Mouse (Mus musculus) heart, postnatal 14 days (tissue): Measurements from ENCODE around the gene Plpp2. TPM values are rescaled to one million over a fixed set of nuclear protein-coding genes. Genes with fewer than 3 reads are reported as not detected.

Experiments
- DNase-seq, 2 experiments: peaks; one replicate each; pipeline ENCODE4 v3.0.0; 2021 to 2022
- intact Hi-C: fragments of 180-260 bp; cut with DNase I; formaldehyde crosslinking; loops from one replicate; pipeline ENCODE4 v1.15.1; 2025
- total RNA-seq, 2 experiments: library from RNA; stranded (reverse); gene quantifications; 2 replicates each; pipeline ENCODE4 v1.2.3; 2021

The Plpp2 gene
- total RNA-seq, 2 experiments from 2014 or later: 2.4 to 3.1 TPM

- DNase-seq: no peak
- intact Hi-C loops: no loop called here
Measured at GRCm38 (mm10) chr10:79552531-79552930, 18.9 kb upstream of the Plpp2 start.

DNA sequence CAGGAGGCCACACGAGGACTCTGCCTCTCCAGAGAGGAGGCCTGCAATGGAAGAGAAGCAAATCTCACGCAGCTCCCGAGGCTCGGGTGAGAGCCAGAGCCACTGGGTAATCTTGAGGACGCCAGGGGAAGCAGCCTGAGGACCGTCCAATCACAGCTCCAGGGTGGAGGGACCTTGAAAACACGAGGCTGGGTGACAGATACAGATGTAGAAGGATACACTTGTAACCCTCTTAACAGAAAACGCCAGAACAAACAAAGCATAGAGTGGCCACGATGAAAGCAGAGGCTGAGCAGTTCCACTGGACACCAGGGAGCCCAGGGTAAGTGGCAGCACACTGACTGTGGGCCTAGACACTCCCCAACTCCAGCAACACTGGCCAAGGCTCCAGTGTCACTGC, 16.8 kb upstream of the Plpp2 start:
- no peak for DNase-seq
- intact Hi-C loops: no loop called here

DNA sequence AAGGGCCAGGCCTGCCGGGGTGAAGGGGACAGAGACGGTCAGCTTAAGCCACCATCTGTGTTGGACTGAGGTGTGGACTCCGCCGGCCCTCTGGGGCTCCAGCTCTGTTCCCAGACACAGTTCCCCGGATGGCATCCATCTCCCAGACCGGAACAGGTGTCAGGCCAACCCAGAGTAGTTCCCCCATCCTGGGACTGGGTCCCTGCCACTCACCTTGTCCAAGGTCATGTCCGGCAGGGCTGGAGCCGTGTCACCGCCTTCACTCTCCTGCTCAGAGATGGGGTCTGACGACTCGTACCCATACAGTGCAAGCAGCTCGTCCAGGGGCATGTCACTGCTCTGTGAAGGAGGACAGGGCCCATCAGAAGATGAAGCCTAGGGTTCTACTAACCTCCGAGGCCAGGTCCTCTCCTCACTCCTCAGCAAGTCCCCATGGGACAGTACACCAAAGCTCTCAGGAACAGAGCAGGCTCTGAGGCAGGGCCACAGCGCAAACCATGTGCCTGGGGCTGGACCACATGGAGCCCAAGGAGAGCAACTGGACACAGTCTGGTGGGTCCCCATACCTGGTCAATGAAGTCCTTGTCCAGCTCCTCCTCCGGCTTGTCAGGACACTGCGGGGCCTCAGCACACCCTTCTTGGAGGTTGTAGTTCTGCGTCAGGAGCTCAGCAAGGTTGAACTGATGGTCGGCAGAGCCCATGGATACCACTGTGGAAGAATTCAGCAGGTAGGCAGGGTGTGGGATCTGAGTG, 15.6 kb upstream of the Plpp2 start:
- intact Hi-C loops: no loop called here
- DNase-seq: no peak

GRCm38 (mm10) chr10:79548546-79548945, 14.9 kb upstream of the Plpp2 start:
- intact Hi-C loops: no loop called here
- no peak for DNase-seq

DNA sequence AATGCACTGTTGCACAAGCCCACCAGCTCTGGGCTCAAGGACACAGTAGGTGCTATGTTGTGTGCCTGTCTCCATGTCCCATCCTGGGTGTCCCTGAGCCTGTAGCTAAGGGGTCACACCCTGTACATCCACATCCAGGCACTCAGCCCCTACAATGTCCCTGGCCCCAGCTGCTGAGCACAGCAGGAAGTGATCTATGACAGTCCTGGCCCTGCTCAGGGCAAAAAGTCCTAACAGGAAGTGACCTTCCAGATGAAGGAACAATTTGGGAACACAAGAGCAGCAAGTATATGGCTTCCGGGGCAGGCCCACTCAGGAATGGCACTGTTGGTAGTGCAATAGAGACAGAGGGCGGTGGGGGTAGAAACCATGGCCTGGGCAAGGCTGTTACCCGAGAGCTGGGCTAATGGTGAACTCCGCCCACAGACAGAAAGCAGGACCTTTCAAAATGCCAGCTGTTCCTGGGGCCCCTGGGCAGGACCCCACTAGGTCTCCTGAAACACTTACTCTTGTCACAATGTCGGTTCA, 13.6 kb upstream of the Plpp2 start:
- no peak for DNase-seq
- intact Hi-C loops: no loop called here

- intact Hi-C loops: no loop called here
- no peak for DNase-seq
Measured at GRCm38 (mm10) chr10:79546483-79546882, 12.9 kb upstream of the Plpp2 start.

DNA sequence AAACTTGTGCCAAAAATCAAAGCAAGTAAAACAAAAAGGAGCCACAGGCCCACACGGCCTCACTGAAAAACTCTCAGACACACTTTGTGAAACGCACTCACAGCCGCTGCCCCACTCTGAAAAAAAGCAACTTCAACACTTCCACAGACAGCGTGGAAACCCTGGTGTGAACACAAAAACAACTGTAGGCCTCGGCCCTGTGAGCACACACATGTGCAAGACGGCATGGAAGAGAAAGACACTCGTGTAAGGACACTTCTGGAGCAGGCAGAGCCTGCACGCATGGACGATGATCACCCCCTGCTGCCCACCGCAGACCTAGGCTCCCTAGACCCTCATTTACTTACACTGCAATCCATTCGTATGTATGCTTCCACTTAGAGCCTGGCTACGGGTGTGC, 12.3 kb upstream of the Plpp2 start:
- intact Hi-C loops: no loop called here
- no peak for DNase-seq

- intact Hi-C loops: no loop called here
- no peak for DNase-seq
Measured at GRCm38 (mm10) chr10:79544631-79545030, 11.0 kb upstream of the Plpp2 start.

DNA sequence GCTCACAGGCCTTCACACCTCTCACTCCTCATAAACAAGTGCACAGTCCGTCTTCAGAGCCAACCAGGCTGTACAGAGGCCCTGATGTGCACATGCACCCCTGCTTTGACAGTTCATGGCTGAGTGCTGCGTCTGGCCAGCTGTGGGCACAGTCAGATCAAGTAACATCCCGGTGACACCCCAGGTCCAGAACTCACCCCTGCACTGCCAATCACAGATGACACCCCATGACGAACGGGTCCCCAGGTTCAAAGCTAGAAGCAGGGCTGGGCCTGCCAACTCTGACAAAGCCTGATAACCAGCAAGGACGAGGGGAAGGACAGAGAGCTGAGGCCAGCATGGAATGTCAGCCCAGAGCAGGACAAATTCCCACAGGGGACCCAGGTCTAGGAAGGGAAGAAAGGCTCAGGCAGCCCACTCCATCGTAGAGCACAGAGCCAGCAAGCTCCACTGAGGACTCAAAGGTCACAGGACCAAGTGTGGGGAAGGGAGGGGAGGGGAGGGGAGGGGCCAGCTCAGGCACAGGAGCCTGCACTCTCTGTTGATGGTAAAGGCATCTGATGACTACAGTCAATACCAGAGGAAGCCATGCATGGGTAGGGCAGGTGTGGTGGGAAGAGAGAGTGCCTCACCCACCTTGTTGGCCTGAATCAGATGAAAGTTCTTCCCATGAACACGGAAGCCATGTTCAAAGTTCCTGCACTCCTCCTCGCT, 10.4 kb upstream of the Plpp2 start:
- intact Hi-C loops: no loop called here

GRCm38 (mm10) chr10:79542171-79542570, 8.6 kb upstream of the Plpp2 start:
- intact Hi-C loops: no loop called here
- no peak for DNase-seq

More for the DNA sequence above, 10.4 kb upstream of the Plpp2 start:
- no peak for DNase-seq

DNA sequence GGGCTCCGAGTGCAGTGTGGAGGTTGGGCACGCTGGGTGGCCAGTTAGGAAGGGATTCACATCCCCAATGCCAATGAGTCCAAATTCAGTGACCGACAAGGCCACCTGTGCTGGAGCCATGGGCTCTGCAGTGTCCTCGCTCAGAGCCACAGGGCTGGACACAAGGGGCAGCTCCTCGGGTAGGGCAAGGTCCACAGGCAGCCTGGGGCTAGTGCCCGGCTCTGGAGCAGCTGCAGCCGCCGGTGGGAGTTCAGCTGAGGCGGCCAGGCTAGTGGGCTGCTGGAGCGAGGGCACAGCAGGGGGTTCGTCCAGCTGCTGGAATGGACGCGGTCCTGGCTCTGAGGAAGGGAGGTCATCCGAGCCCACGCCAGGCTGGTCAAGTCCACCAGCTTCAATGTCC, 7.9 kb upstream of the Plpp2 start:
- intact Hi-C loops: no loop called here
- no peak for DNase-seq

DNA sequence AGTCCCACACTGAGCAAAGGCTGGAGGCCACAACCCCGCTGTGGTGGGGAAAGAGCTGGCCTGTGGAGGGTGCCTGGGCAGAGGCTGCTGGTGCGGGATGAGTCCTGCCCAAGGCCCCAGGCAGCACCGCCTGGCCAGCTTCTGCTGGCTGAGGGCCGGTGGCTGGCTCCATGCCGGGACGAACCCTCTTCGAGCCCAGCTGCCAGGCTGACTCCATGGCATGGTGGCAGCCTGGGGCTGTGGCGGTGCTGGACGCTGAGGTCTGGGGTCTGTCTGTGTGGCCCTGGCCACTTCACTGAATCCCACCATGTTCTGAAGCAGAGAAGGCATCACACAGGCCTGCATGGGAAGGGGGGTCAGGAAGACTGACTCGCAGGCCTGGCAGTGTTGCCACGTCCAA, 7.2 kb upstream of the Plpp2 start:
- intact Hi-C loops: no loop called here
- no peak for DNase-seq

DNA sequence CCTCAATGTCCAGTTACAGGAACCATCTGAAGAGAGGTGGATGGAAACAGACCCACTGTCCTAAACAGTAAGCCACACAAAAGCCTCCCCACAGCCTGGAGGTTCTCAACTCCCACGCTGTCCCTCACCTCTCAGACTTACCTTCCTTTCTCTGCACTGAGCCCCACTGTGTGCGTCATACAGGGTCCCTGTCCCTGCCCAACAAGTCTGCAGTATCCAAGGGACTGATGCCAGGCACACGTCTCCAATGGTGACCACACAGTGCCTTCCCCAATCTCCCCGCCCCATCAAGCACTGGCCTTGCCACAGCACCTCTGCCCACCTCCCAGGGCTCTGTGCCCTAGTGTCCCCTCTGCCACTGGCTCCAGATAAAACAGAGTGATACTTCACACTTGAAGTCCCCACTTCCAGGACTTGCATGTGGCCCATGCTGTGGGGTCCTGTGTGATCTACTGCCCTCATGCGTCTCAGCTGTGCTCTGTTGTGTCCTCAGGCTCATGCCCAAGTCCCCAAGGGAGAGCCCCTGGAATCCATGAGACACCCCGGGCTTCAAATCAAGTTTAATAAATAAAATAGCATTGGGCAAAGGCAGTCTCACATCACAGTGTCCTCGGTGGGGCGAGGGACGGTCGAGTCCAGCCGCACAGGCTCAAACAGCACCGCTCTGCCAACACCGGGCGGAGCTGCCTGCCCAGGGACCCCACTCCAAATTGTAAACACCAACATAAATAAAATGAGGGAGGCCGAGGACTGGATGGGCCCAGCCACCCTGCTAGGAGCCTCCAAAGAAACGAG, 6.3 kb upstream of the Plpp2 start:
- intact Hi-C loops: no loop called here
- no peak for DNase-seq

DNA sequence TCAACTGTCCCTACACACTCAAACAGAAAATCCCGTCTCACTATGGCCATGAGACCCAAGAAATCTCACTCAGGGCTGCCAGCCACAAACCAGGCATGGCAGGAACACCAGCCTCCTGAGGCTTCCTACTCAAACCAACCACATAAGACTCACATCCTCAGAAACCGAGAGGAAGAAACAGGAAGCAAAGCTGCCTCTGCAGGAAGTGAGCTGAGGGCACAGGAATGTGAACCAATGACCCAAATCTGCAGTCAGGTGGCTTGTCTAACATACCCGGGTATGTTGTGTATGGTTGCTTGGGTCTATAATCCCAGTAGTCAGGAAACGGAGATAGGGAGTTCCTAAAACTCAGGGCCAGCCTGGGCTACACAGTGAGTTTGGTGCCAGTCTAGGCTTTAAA, 5.3 kb upstream of the Plpp2 start:
- no peak for DNase-seq
- intact Hi-C loops: no loop called here

DNA sequence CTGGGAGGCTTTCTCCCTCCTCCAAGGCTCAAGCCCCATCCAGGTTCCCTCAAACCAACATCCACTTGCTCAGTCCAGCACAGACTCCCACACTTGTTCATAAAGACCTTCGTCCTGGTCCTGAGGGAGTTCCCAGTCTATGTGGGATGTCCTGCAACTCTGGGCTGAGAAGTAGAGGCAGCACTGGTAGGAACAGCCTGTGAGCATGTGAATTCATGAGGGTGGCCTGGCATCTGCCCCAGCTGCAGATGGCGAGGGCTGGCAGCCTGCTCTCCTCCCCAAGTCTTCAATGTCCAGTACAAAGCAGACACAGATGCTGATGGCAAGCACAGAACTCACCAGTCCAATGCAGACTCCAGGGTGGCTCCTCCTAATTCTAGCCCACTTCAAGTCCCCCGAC, 4.7 kb upstream of the Plpp2 start:
- intact Hi-C loops: no loop called here
- DNase-seq: no peak

- DNase-seq: no peak
- intact Hi-C loops: no loop called here
Measured at GRCm38 (mm10) chr10:79537781-79538180, 4.2 kb upstream of the Plpp2 start.

DNA sequence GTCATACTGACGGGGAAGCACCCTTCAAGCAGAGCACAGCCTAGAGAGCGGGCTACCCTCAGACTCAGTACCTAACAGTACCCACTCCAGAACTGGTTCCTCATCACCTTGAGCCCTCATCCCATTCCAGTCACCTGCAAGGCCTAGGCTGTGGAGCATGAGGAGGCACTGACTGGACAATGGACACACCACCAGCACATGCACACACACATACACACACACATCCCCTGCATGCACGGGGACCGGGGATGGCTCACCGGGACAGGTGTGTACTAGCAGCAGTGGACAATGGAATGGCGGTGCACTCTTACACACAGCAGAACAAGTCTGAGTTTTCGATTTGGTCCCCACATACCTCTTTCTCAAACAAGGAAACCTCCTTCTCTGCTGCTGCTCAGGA, 3.7 kb upstream of the Plpp2 start:
- intact Hi-C loops: no loop called here
- no peak for DNase-seq

- intact Hi-C loops: no loop called here
- DNase-seq: no peak
Measured at GRCm38 (mm10) chr10:79536461-79537080, 3.0 kb upstream of the Plpp2 start.

DNA sequence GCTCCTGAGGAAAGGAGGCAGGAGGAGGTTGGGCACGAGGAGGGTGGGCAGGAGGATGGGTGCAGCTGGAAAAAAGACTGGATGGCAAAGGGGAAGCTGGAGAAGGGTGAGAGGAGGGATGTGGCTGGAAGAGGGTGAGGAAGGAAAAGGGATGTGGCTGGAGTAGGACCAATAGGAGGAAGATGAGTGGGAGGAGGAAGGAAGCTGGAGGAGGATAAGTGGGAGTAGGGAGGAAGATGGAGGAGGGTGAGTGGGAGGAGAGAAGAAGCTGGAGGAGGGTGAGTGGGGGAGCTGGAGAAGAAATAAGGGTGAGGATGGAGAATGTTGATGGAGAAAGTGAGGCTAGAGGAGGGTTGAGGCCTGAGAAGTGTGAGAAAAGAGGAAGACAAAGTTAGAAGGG, 1.8 kb upstream of the Plpp2 start:
- no peak for DNase-seq
- intact Hi-C loops: no loop called here

- intact Hi-C loops: no loop called here
- DNase-seq: no peak
Measured at GRCm38 (mm10) chr10:79534426-79534825, 830 bp upstream of the Plpp2 start.

DNA sequence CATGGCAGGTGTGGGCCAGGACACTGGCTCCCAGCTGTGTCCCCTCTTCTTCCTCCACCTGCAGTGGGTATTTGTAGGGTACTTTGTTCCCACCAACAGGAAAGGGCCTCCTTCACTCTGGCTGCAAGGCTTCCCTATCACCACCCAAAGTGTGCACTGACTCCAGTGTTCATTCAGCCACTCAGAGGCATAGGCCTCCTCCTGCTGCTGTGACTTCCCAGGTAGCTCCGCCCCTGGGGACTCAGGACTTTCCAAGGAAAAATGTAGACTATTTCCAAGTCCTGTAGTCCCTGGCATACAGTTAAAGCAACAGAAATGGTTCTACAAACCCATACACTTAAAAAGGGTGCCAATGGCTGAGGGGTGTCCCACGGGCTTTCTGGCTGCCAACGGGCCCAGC, 918 bp downstream of the Plpp2 start:
- no peak for DNase-seq
- intact Hi-C loops: no loop called here
